Mouse (Mus musculus) myocyte (in vitro differentiated cells): ENCODE data around the gene Ctu1. TPM values are rescaled to one million over a fixed set of nuclear protein-coding genes. Genes with fewer than 3 reads are reported as not detected.

Experiments used
- H3K27me3 ChIP-seq: one replicate; pipeline ENCODE4 v1.6.1; 2011; ENCODE audit not compliant: control insufficient read depth, insufficient read depth, insufficient read length
- H3K36me3 ChIP-seq: one replicate; pipeline ENCODE4 v1.6.1; 2011; ENCODE audit not compliant: control insufficient read depth, insufficient read depth
- H3K4me2 ChIP-seq: one replicate; pipeline ENCODE4 v1.6.1; 2011; ENCODE audit warnings: low read depth, control low read depth
- H3K4me3 ChIP-seq: one replicate; pipeline ENCODE4 v1.5.1; 2011; ENCODE audit warnings: mild to moderate bottlenecking, control low read depth, moderate library complexity
- H3K79me2 ChIP-seq: one replicate; pipeline ENCODE4 v1.6.1; 2011; ENCODE audit not compliant: control insufficient read depth, insufficient read depth
- H3ac ChIP-seq: one replicate; pipeline ENCODE4 v1.6.1; 2011; ENCODE audit not compliant: control insufficient read depth, insufficient read length
- CEBPB ChIP-seq: IDR thresholded peaks from 2 replicates; pipeline ENCODE4 v1.6.1; 2011; ENCODE audit warnings: mild to moderate bottlenecking, moderate library complexity; ENCODE audit not compliant: poor library complexity, insufficient read depth, severe bottlenecking
- E2F4 ChIP-seq: IDR thresholded peaks from one replicate; pipeline ENCODE4 v1.6.1; 2011; ENCODE audit warnings: mild to moderate bottlenecking, control low read depth, moderate library complexity; ENCODE audit not compliant: insufficient read depth
- MAX ChIP-seq: IDR thresholded peaks from one replicate; pipeline ENCODE4 v1.6.1; 2011; ENCODE audit warnings: low read depth, mild to moderate bottlenecking, control low read depth
- MYOD1 ChIP-seq, 3 experiments: IDR thresholded peaks; one replicate each; pipeline ENCODE4 v1.6.1; 2011; ENCODE audit warnings: control low read depth in 2 of 3, low read depth in 2 of 3, mild to moderate bottlenecking in 2 of 3, moderate library complexity in 1 of 3; ENCODE audit not compliant: insufficient read length in 2 of 3, control insufficient read depth in 1 of 3
- MYOG ChIP-seq, 3 experiments: IDR thresholded peaks; one replicate each; pipeline ENCODE4 v1.6.1; 2011; ENCODE audit warnings: control low read depth in 2 of 3, low read depth in 2 of 3, mild to moderate bottlenecking in 2 of 3; ENCODE audit not compliant: insufficient read length in 2 of 3, control insufficient read depth in 1 of 3, insufficient read depth in 1 of 3
- POLR2A ChIP-seq: IDR thresholded peaks from one replicate; pipeline ENCODE4 v1.6.1; 2011; ENCODE audit warnings: low read depth, mild to moderate bottlenecking, control low read depth, moderate library complexity; ENCODE audit not compliant: insufficient read length
- POLR2AphosphoS2 ChIP-seq: IDR thresholded peaks from one replicate; pipeline ENCODE4 v1.6.1; 2011; ENCODE audit warnings: low read depth, control low read depth; ENCODE audit not compliant: insufficient read length
- REST ChIP-seq: IDR thresholded peaks from one replicate; pipeline ENCODE4 v1.6.1; 2011; ENCODE audit warnings: mild to moderate bottlenecking, control low read depth, moderate library complexity; ENCODE audit not compliant: insufficient read depth, insufficient read length
- SRF ChIP-seq: IDR thresholded peaks from one replicate; pipeline ENCODE4 v1.6.1; 2011; ENCODE audit warnings: low read depth; ENCODE audit not compliant: control insufficient read depth, insufficient read length
- TCF12 ChIP-seq: IDR thresholded peaks from one replicate; pipeline ENCODE4 v1.6.1; 2011; ENCODE audit warnings: mild to moderate bottlenecking, control low read depth; ENCODE audit not compliant: poor library complexity, insufficient read depth, severe bottlenecking
- TCF3 ChIP-seq: IDR thresholded peaks from one replicate; pipeline ENCODE4 v1.6.1; 2011; ENCODE audit warnings: low read depth, control low read depth; ENCODE audit not compliant: insufficient read length
- USF1 ChIP-seq: IDR thresholded peaks from one replicate; pipeline ENCODE4 v1.6.1; 2011; ENCODE audit warnings: low read depth, mild to moderate bottlenecking, control low read depth, moderate library complexity
- polyA plus RNA-seq: library from polyadenylated mRNA; unstranded; fragments of >200 nt; fragmentation: generic; extraction: Trizol; gene quantifications from one replicate; pipeline ENCODE4 v1.2.1, GENCODE M21; 2012; ENCODE audit warnings: missing spikeins

Gene Ctu1
- polyA plus RNA-seq, 1 experiment, result 9.9 TPM

GRCm38 (mm10) chr7:43690118-43690517 is 18.3 kb downstream of the Ctu1 start, which contains the start of gene Klk14:
Gene Klk14, plus strand, starts transcription at chr7:43690418.
- Histone ChIP-seq H3K79me2 (no peaks in the 10 kb centered on the region), H3K36me3 (no peaks in the 10 kb centered on the region), H3K27me3 (no peaks in the 10 kb centered on the region), H3K4me3 (no peak within 1 kb of the TSS), H3ac (no peak within 1 kb of the TSS), H3K4me2 (no peak within 1 kb of the TSS)
- TF ChIP-seq TCF12 (no peak), MAX (no peak), TCF3 (no peak), MYOD1 (IDR thresholded peaks at IDR 0.05; ENCODE audit: control insufficient read depth in 1 of 3, insufficient read length in 2 of 3, low read depth in 2 of 3) (no peak), USF1 (no peak), CEBPB (no peak), MYOG (IDR thresholded peaks at IDR 0.05; ENCODE audit: control insufficient read depth in 1 of 3, insufficient read depth in 1 of 3, insufficient read length in 2 of 3, low read depth in 2 of 3) (no peak), POLR2A (no peak), E2F4 (no peak), SRF (no peak), POLR2AphosphoS2 (no peak), REST (no peak)

DNA sequence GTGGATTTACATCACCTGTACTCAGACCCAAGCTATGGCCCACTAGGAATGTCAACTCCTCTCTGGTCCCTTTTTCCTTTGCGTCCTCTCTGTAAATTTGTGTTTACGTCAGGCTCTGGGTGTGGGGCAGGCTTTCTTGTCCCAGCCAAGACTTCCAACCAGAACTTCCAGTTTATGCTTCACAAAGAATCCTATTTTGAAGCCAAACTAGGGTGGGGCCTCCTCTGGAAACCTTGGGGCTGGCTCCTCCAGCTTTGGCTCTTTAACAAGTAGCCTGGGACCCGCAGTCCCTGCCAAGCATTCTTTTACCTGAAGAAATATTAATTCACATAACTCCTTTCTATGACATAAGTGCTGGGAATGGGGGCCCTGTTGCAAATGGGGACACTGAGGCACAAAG is 38.2 kb downstream of the Ctu1 start:
- H3K36me3 ChIP-seq, result no peaks in the 10 kb centered on the region
- H3ac ChIP-seq, result no peak overlapping the region
- TF ChIP-seq TCF12, result no peak
- no peak for TF ChIP-seq TCF3
- TF ChIP-seq CEBPB, result no peak
- TF ChIP-seq E2F4, result no peak
- no peak for TF ChIP-seq POLR2AphosphoS2
- TF ChIP-seq REST, result no peak
- TF ChIP-seq MYOD1 (IDR thresholded peaks at IDR 0.05; ENCODE audit: control insufficient read depth in 1 of 3, insufficient read length in 2 of 3, low read depth in 2 of 3), result no peak
- no peak for TF ChIP-seq MYOG (IDR thresholded peaks at IDR 0.05; ENCODE audit: control insufficient read depth in 1 of 3, insufficient read depth in 1 of 3, insufficient read length in 2 of 3, low read depth in 2 of 3)
- TF ChIP-seq USF1, result no peak
- TF ChIP-seq MAX, result no peak
- TF ChIP-seq SRF, result no peak
- TF ChIP-seq POLR2A, result no peak
- no peaks in the 10 kb centered on the region for H3K79me2 ChIP-seq
- no peak overlapping the region for H3K4me2 ChIP-seq
- H3K27me3 ChIP-seq, result peaks cover 6% of the 10 kb centered on the region
- H3K4me3 ChIP-seq, result no peak overlapping the region

DNA sequence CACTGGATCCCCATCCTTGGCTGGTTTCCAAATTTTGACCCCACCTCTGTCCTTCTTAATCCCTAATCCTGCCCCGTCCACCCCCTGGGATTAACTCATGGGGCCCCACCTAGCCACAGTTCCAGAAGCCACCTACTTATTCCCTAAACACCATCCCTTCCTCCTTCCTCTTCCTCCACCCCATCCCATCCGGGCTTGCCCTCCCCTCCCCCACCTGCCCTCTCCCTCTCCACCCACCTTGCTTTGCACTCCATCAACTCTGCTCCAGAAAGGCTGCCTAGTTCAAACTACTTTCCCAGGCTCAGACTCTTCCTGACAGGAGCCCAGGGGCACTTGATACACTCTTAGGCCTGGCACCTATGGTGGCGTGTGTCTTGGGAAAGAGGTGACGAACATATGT is 40.5 kb downstream of the Ctu1 start, which contains the start of gene Klk13:
Klk13 (plus strand) TSS at position 301 of the 400 bp plus-strand sequence.
- H3K4me3 ChIP-seq, result no peak within 1 kb of the TSS
- H3K27me3 ChIP-seq, result peaks cover 6% of the 10 kb centered on the region
- H3K36me3 ChIP-seq, result no peaks in the 10 kb centered on the region
- H3K4me2 ChIP-seq, result no peak within 1 kb of the TSS
- no peak for TF ChIP-seq MYOD1 (IDR thresholded peaks at IDR 0.05; ENCODE audit: control insufficient read depth in 1 of 3, insufficient read length in 2 of 3, low read depth in 2 of 3)
- TF ChIP-seq CEBPB, result no peak
- TF ChIP-seq MAX, result no peak
- TF ChIP-seq USF1, result no peak
- no peak for TF ChIP-seq POLR2AphosphoS2
- TF ChIP-seq SRF, result no peak
- no peak for TF ChIP-seq POLR2A
- TF ChIP-seq REST, result no peak
- no peak for TF ChIP-seq TCF3
- no peak for TF ChIP-seq MYOG (IDR thresholded peaks at IDR 0.05; ENCODE audit: control insufficient read depth in 1 of 3, insufficient read depth in 1 of 3, insufficient read length in 2 of 3, low read depth in 2 of 3)
- no peak for TF ChIP-seq TCF12
- TF ChIP-seq E2F4, result no peak
- no peak within 1 kb of the TSS for H3ac ChIP-seq
- H3K79me2 ChIP-seq, result no peaks in the 10 kb centered on the region

DNA sequence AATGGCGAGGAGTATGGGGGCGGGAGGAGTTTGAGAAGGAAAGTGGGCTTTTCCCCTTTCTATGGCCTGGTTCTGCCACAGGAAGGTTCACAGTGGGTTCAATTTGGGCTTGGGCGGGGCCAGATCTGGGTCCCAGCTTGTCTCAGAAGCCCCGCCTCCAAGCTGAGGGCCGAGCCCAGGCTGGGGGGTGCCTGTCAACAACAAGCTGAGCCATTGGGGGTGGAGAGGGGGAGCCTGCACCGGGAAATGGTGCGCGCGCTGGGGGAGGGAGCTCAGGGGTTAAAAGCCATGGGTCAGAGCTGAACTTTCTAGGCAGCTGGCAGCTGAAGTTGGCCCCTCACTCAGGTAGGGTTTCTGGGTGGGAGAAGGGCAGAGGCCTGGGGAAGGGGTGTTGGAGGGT is 41.1 kb downstream of the Ctu1 start:
- H3K27me3 ChIP-seq, result peaks cover 6% of the 10 kb centered on the region
- no peaks in the 10 kb centered on the region for H3K36me3 ChIP-seq
- no peak overlapping the region for H3K4me2 ChIP-seq
- no peak overlapping the region for H3K4me3 ChIP-seq
- H3ac ChIP-seq, result no peak overlapping the region
- H3K79me2 ChIP-seq, result no peaks in the 10 kb centered on the region
- TF ChIP-seq REST (no peak), USF1 (no peak), MAX (no peak), SRF (no peak), CEBPB (no peak)
